Mouse (Mus musculus): ENCODE results near the gene Gm26566. TPM values are rescaled to one million over a fixed set of nuclear protein-coding genes. Genes with fewer than 3 reads are reported as not detected.
"Not testable (repeated sequence)": the region's sequence is repeated elsewhere in the genome, so short reads cannot be mapped to it uniquely, and the experiment has no call there.

Gm26566 gene
- polyA plus RNA-seq, 1 experiment from 2014 or later: 1.1 TPM

GRCm38 (mm10) chr4:88749926-88750325 is 28.3 kb downstream of the Gm26566 start:
- no peaks in the 10 kb centered on the region for H3K9me3 ChIP-seq
- WGBS: 57% methylated on average over 6 of the region's 6 CpGs
- no peaks in the 10 kb centered on the region for H3K27me3 ChIP-seq (ENCODE audit: poor library complexity, severe bottlenecking)
- H3K27ac ChIP-seq: no peak overlapping the region
- DNase-seq (ENCODE audit: extremely low spot score, low spot score): no peak
- no peaks in the 10 kb centered on the region for H3K36me3 ChIP-seq (replicated peaks)
- H3K4me1 ChIP-seq: peaks cover 12% of the 10 kb centered on the region
- no peak overlapping the region for H3K4me3 ChIP-seq

- not testable (repeated sequence) for H3K9me3 ChIP-seq; DNase-seq (ENCODE audit: extremely low spot score, low spot score); H3K36me3 ChIP-seq (replicated peaks); H3K4me1 ChIP-seq; H3K27ac ChIP-seq; H3K4me3 ChIP-seq; H3K27me3 ChIP-seq (ENCODE audit: poor library complexity, severe bottlenecking)
- 65% methylated on average over 15 of the region's 15 CpGs for WGBS
Measured at GRCm38 (mm10) chr4:88754818-88755340, 33.3 kb downstream of the Gm26566 start, which contains the start of gene Gm13271. Gene Gm13271 (plus strand): TSS chr4:88754868.

GRCm38 (mm10) chr4:88756581-88757513 is 35.2 kb downstream of the Gm26566 start:
- DNase-seq (ENCODE audit: extremely low spot score, low spot score): peak; percentile 46
- Histone ChIP-seq H3K27ac (peak overlapping the region; percentile 85), H3K4me3 (peak overlapping the region; percentile 62)
- H3K9me3 ChIP-seq; H3K36me3 ChIP-seq (replicated peaks); H3K27me3 ChIP-seq (ENCODE audit: poor library complexity, severe bottlenecking); H3K4me1 ChIP-seq: not testable (repeated sequence)
- 14% methylated on average over 29 of the region's 31 CpGs for WGBS

- not testable (repeated sequence) for H3K27me3 ChIP-seq (ENCODE audit: poor library complexity, severe bottlenecking); H3K4me1 ChIP-seq; H3K36me3 ChIP-seq (replicated peaks); H3K9me3 ChIP-seq
- peak overlapping the region; percentile 62 for H3K4me3 ChIP-seq
- H3K27ac ChIP-seq: peak overlapping the region; percentile 85
- 0% methylated on average over 18 of the region's 21 CpGs for WGBS
- DNase-seq (ENCODE audit: extremely low spot score, low spot score): peak; percentile 82
Measured at GRCm38 (mm10) chr4:88757628-88758031, 36.0 kb downstream of the Gm26566 start.

- 88% methylated on average over 9 of the region's 9 CpGs for WGBS
- not testable (repeated sequence) for H3K4me3 ChIP-seq; H3K9me3 ChIP-seq; DNase-seq (ENCODE audit: extremely low spot score, low spot score); H3K27ac ChIP-seq; H3K27me3 ChIP-seq (ENCODE audit: poor library complexity, severe bottlenecking); H3K36me3 ChIP-seq (replicated peaks)
- H3K4me1 ChIP-seq: peaks cover 10% of the 10 kb centered on the region
Measured at GRCm38 (mm10) chr4:88758751-88759150, 37.1 kb downstream of the Gm26566 start.

GRCm38 (mm10) chr4:88759610-88760268 is 38.1 kb downstream of the Gm26566 start, which contains the start of gene Gm13283:
Gene Gm13283 (plus strand): TSS chr4:88760119.
- peak within 1 kb of the TSS; percentile 44 for H3K4me3 ChIP-seq
- H3K4me1 ChIP-seq: peaks cover 10% of the 10 kb centered on the region
- H3K9me3 ChIP-seq; H3K27me3 ChIP-seq (ENCODE audit: poor library complexity, severe bottlenecking); H3K36me3 ChIP-seq (replicated peaks); DNase-seq (ENCODE audit: extremely low spot score, low spot score): not testable (repeated sequence)
- peak within 1 kb of the TSS; percentile 66; the same call in 1 of the 2 replicates for H3K27ac ChIP-seq
- 27% methylated on average over 11 of the region's 14 CpGs for WGBS

GRCm38 (mm10) chr4:88760431-88760830 is 38.8 kb downstream of the Gm26566 start:
- peak; percentile 64 for DNase-seq (ENCODE audit: extremely low spot score, low spot score)
- not testable (repeated sequence) for H3K27me3 ChIP-seq (ENCODE audit: poor library complexity, severe bottlenecking); H3K36me3 ChIP-seq (replicated peaks); H3K9me3 ChIP-seq
- H3K4me3 ChIP-seq: peak overlapping the region; percentile 44
- H3K4me1 ChIP-seq: peaks cover 10% of the 10 kb centered on the region
- WGBS: under 1% methylated on average over 27 of the region's 28 CpGs
- peak overlapping the region; percentile 66; the same call in 1 of the 2 replicates for H3K27ac ChIP-seq

- not testable (repeated sequence) for H3K4me1 ChIP-seq; H3K36me3 ChIP-seq (replicated peaks); H3K4me3 ChIP-seq; H3K27ac ChIP-seq; DNase-seq (ENCODE audit: extremely low spot score, low spot score); H3K27me3 ChIP-seq (ENCODE audit: poor library complexity, severe bottlenecking); H3K9me3 ChIP-seq
- 75% methylated on average over 6 of the region's 8 CpGs for WGBS
Measured at GRCm38 (mm10) chr4:88761776-88762175, 40.2 kb downstream of the Gm26566 start.

GRCm38 (mm10) chr4:88762341-88762740 is 40.7 kb downstream of the Gm26566 start:
- not testable (repeated sequence) for DNase-seq (ENCODE audit: extremely low spot score, low spot score); H3K4me3 ChIP-seq; H3K4me1 ChIP-seq; H3K27ac ChIP-seq; H3K9me3 ChIP-seq; H3K36me3 ChIP-seq (replicated peaks); H3K27me3 ChIP-seq (ENCODE audit: poor library complexity, severe bottlenecking)
- WGBS: 54% methylated on average over 9 of the region's 9 CpGs

GRCm38 (mm10) chr4:88763384-88764018 is 41.9 kb downstream of the Gm26566 start:
- not testable (repeated sequence) for H3K9me3 ChIP-seq; H3K36me3 ChIP-seq (replicated peaks); H3K27ac ChIP-seq; H3K4me1 ChIP-seq; H3K27me3 ChIP-seq (ENCODE audit: poor library complexity, severe bottlenecking)
- peak overlapping the region; percentile 45 for H3K4me3 ChIP-seq
- 2% methylated on average over 40 of the region's 42 CpGs for WGBS
- DNase-seq (ENCODE audit: extremely low spot score, low spot score): peak; percentile 63

Measured in forebrain, embryonic 10.5 days (tissue).